Mouse (Mus musculus) ES-Bruce4 (cell line): ENCODE measurements at regions not wholly inside any gene's neighbourhood (a gene's known extent, or its start where the extent isn't known, plus 50 kb on each side); places are given as distances from the start of the nearest gene placed in this dataset.

Source experiments
- H3K27ac ChIP-seq: 2 replicates; pipeline ENCODE4 v1.5.1; 2012; ENCODE audit warnings: low read length, inconsistent platforms; ENCODE audit not compliant: insufficient read depth
- H3K27me3 ChIP-seq: 2 replicates; pipeline ENCODE4 v1.6.1; 2012; ENCODE audit warnings: mild to moderate bottlenecking, low read length, inconsistent platforms; ENCODE audit not compliant: control insufficient read depth, poor library complexity, insufficient read depth, severe bottlenecking
- H3K36me3 ChIP-seq: 2 replicates; pipeline ENCODE4 v1.6.1; 2012; ENCODE audit warnings: inconsistent platforms, mild to moderate bottlenecking, low read length, moderate library complexity; ENCODE audit not compliant: control insufficient read depth, poor library complexity, insufficient read depth, severe bottlenecking
- H3K4me1 ChIP-seq: one replicate; pipeline ENCODE4 v1.8.1; 2011; ENCODE audit warnings: low read length; ENCODE audit not compliant: control insufficient read depth, insufficient read depth
- H3K4me3 ChIP-seq: 2 replicates; pipeline ENCODE4 v1.5.1; 2011; ENCODE audit warnings: low read depth, mild to moderate bottlenecking, low read length
- H3K9ac ChIP-seq: 2 replicates; pipeline ENCODE4 v1.6.1; 2012; ENCODE audit warnings: low read depth, mild to moderate bottlenecking, inconsistent platforms; ENCODE audit not compliant: poor library complexity, severe bottlenecking
- H3K9me3 ChIP-seq: replicated peaks from 2 replicates; pipeline ENCODE4 v1.6.1; 2012; ENCODE audit warnings: mild to moderate bottlenecking, low read length, inconsistent platforms; ENCODE audit not compliant: control insufficient read depth, poor library complexity, insufficient read depth, severe bottlenecking
- CTCF ChIP-seq: IDR thresholded peaks from one replicate; pipeline ENCODE4 v1.8.1; 2011; ENCODE audit warnings: low read depth, low read length
- EP300 ChIP-seq: IDR thresholded peaks from 2 replicates; pipeline ENCODE4 v1.6.1; 2011; ENCODE audit warnings: low read depth, low read length; ENCODE audit not compliant: insufficient read depth
- POLR2A ChIP-seq: IDR thresholded peaks from one replicate; pipeline ENCODE4 v1.8.1; 2011; ENCODE audit warnings: low read length; ENCODE audit not compliant: insufficient read depth

DNA sequence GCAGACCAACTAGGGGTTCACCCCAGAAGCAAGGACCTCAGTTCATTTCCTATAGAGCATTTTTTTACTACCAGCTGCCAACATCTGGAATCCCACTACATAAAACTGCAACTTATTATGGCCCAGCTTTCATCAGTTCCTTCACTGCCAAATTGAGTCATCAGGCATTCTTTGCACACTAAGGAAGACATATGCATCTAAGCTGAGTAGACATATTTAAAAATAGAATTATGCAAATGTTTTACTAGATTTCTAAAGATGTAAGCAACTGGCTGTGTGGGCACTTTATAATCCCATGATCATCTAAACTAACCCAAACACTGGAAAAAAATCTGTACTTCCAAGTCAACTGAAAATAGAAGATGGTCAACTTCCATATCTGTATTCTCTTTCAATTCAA lies 415.9 kb upstream of the Rarb start:
- no peak overlapping the region for H3K4me3 ChIP-seq
- H3K36me3 ChIP-seq: no peaks in the 10 kb centered on the region
- H3K27ac ChIP-seq: no peak overlapping the region
- no peaks in the 10 kb centered on the region for H3K27me3 ChIP-seq
- no peak for TF ChIP-seq POLR2A
- no peak for TF ChIP-seq EP300
- TF ChIP-seq CTCF: no peak
- H3K9me3 ChIP-seq: no peaks in the 10 kb centered on the region; the same call in 1 of the 2 replicates
- H3K4me1 ChIP-seq: no peaks in the 10 kb centered on the region
- H3K9ac ChIP-seq: no peak overlapping the region

DNA sequence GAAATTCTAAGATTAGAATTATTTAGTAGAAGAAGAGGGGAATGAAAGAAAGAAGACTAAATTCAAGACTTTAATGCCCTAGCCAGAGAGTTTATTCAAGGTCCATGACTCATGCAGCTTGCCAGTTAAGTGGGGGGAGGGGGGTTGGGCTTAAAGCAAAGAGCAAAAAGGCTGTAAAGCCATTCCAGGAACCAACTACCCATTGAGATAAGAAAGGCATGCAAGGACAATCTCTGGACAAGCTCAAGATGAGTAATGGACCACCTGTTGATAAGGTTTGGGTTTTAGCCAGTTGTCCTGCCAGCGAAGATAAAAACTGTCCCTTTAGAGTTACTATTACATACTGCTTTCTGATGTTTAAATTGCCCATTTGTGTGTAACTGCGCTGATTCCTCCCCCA lies 392.5 kb upstream of the Rarb start:
- Histone ChIP-seq H3K4me1 (no peaks in the 10 kb centered on the region), H3K4me3 (no peak overlapping the region), H3K9me3 (peaks cover 1% of the 10 kb centered on the region), H3K27ac (no peak overlapping the region), H3K9ac (no peak overlapping the region), H3K36me3 (no peaks in the 10 kb centered on the region), H3K27me3 (no peaks in the 10 kb centered on the region)
- TF ChIP-seq EP300 (no peak), POLR2A (no peak), CTCF (no peak)

DNA sequence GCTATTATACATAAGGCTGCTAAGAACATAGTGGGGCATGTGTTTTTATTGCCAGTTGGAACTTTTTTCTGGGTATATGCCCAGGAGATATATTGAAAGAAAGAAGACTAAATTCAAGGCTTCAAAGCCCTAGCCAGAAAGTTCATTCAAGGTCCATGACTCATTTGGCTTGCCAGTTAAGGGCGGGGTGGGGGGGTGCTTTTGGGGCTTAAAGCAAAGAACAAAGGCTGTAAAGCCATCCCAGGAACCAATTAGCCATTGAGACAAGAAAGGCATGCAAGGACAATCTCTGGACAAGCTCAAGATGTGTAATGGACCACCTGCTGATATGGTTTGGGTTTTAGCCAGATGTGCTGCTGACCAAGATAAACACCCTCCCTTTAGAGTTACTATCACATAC lies 386.7 kb upstream of the Rarb start:
- H3K9ac ChIP-seq: no peak overlapping the region
- no peaks in the 10 kb centered on the region for H3K36me3 ChIP-seq
- H3K27ac ChIP-seq: no peak overlapping the region
- H3K4me3 ChIP-seq: no peak overlapping the region
- no peaks in the 10 kb centered on the region for H3K4me1 ChIP-seq
- peaks cover 18% of the 10 kb centered on the region for H3K9me3 ChIP-seq
- H3K27me3 ChIP-seq: no peaks in the 10 kb centered on the region
- TF ChIP-seq POLR2A (no peak), EP300 (no peak), CTCF (no peak)

DNA sequence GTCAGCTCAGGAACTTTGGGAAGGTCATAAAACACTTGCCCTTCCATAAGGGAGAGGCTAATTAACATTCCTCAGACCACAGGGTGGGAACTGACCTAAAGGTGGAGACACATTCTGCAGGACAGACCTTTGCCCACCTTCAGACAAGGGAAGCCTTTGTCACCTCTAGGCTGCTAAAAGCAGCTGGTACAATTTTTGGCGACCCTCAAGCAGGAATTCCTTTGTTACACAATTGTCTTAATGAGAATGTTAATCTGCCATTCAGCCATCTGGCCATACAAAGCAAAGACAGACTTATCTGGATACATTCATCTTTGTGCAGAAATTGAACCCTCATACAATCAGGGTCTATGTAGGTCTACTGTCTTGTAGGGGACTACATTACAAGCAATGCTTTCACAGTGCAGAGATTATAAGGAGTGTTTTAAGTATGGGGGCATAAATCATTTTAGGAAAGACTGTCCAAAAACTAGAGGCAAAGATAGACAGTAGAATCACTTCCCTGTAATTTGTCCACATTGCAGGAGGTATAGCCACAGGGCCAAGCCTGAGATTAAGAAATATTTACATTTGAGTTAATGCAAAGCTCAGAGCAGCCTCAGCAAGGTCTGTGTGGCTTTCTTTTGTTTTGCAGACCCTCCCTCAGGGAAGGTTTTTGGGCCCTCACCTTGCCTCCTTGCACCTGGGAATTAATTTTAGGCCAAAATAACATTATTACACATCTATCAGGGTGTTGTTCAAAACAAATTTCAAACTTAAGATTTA lies 384.5 kb upstream of the Rarb start:
- no peak overlapping the region for H3K27ac ChIP-seq
- H3K4me3 ChIP-seq: no peak overlapping the region
- H3K27me3 ChIP-seq: no peaks in the 10 kb centered on the region
- H3K9me3 ChIP-seq: peaks cover 20% of the 10 kb centered on the region
- H3K4me1 ChIP-seq: no peaks in the 10 kb centered on the region
- H3K36me3 ChIP-seq: no peaks in the 10 kb centered on the region
- TF ChIP-seq POLR2A (no peak), EP300 (no peak), CTCF (no peak)
- H3K9ac ChIP-seq: no peak overlapping the region

DNA sequence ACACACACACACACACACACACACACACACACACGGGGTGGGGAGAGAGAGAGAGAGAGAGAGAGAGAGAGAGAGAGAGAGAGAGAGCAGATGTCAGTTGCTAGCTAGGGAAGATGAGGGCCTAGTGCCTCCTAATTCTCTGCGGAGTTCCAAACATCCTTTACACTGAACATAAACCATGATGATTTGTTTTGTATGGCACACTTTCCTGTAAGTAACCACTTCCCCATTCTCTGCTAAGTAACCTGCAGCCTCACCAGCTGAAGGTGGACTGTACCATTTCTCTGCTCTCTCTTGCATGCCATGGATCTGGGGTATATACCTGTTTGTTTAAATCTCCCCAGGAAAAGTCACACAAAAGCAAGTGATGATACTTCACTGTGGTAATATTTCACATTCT lies 374.0 kb upstream of the Rarb start:
- no peaks in the 10 kb centered on the region for H3K27me3 ChIP-seq
- no peak overlapping the region for H3K4me3 ChIP-seq
- H3K27ac ChIP-seq: no peak overlapping the region
- no peak for TF ChIP-seq POLR2A
- no peak for TF ChIP-seq CTCF
- TF ChIP-seq EP300: no peak
- H3K9ac ChIP-seq: no peak overlapping the region
- no peaks in the 10 kb centered on the region for H3K4me1 ChIP-seq
- no peaks in the 10 kb centered on the region for H3K9me3 ChIP-seq
- no peaks in the 10 kb centered on the region for H3K36me3 ChIP-seq

DNA sequence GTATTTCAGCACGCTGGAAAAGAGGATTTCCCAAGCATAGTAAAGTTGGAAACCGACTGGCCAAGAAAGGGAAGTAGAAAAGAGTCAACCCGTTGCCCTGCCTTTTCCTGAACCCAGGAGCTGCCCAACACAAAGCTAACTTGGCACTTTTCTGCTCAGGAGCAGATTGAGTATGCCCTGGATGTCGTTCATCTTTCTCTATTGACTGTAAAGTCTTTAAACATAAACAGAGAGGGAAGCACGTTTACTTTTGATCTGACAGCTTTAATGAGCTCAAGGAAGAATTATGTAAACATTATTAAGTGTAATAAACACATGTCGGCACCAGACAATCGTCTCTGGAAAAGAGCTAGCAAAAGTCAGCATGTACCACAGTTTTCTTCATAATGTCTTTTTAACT lies 354.3 kb upstream of the Rarb start:
- H3K36me3 ChIP-seq: no peaks in the 10 kb centered on the region
- H3K27ac ChIP-seq: no peak overlapping the region
- no peak overlapping the region for H3K4me3 ChIP-seq

More for the DNA sequence above, 354.3 kb upstream of the Rarb start:
- Histone ChIP-seq H3K9me3 (no peaks in the 10 kb centered on the region), H3K4me1 (no peaks in the 10 kb centered on the region), H3K9ac (no peak overlapping the region), H3K27me3 (no peaks in the 10 kb centered on the region)
- TF ChIP-seq CTCF: no peak
- no peak for TF ChIP-seq POLR2A
- no peak for TF ChIP-seq EP300
